Mouse (Mus musculus): ENCODE measurements around the gene Adgrl3.

Adgrl3 gene

GRCm38 (mm10) chr5:81584945-81585344 is 565.0 kb downstream of the Adgrl3 start:
- no peak for DNase-seq

DNA sequence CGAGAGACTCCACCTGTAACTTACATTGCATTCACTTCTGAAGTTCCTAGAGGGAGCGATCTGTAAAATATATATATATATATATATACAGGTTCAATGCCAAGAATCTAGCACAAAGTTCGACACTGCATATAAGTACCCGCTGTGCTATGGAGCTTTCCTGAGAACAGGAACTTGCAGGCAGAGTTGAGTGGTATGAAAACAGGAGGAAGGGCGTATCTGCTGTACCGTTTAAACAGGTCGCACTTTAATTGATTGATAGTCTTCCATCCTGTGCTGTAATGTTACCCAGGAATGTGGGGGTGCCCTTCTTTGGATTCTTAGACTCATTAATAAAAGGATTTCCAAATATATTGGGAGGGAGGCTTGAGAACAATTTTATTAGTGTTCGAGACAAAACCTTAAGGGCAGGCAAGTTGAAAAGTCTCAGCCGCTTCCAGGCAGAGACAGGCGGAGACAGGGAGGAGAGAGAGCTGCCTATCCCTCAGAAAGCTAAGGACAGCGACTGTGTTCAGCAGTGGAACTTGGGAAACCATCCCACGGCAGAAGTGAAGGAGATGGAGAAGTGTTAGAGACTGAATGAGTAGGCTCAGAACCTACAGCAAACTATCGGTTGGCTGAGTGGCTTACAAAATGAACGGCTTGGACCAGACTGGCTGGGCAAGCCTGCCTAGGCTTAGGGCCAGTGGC is 570.2 kb downstream of the Adgrl3 start:
- DNase-seq = no peak

GRCm38 (mm10) chr5:81591481-81591880 is 571.5 kb downstream of the Adgrl3 start:
- no peak for DNase-seq

DNA sequence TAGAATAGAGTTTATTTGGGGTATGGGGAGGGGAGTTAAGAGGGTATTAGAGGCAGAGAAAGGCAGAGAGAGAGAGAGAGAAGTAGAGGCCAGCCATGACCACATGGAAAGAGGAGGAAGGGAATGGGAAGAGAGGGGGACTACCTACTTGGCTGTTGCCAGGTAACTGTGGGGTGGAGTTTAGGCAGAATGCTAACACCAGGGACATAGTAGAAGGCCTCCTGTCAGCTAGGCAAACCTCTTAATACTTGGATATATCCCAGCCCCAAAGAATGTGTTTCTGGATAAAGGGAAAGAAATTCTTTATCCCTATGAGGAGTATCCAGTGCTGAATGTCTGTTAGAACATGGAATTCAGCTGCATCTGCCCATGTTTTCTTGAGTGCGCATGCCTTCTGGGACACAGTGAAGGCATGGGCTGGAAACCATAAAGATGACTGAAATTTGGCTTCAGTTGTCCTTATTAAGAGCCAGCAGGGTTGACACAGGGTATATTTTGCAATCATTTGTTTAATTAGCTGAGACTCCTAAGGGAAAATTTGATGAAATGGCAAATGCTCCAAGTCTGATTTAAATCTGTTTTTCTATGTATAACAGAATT is 573.6 kb downstream of the Adgrl3 start:
- no peak for DNase-seq

DNA sequence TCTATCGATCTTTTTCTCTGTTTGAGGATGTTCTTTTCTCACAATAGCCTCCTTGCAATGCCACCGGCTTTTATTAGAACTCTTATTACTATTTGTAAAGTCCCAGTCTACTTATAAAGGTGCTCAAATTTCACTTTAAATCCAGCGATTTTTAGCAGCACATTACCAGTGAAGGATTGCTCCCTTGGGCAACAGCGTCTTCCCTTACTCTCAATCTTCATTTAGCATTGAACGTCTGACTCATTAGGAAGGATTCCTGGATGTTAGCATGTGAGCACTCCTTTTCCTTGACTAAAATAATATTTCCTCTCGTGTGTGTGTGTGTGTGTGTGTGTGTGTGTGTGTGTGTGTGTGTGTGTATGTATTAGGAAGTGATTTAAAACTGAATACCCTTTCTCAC is 578.1 kb downstream of the Adgrl3 start:
- DNase-seq = no peak

DNA sequence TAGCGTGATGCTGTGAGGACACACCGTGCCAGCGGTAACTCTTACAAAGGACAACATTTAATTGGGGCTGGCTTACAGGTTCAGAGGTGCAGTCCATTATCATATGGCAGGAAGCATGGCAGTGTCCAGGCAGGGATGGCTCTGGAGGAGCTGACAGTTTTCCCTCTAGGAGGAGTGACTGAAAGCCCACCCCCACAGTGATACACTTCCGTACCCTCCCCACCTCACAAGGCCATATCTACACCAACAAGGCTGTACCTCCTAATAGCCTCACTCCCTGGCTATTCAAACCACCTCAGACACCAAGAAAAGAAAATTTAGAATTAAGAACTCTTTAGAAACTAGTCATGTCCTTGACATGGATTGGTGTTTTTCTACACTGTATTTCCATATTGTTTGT is 583.0 kb downstream of the Adgrl3 start:
- no peak for DNase-seq

- DNase-seq = no peak
Measured at GRCm38 (mm10) chr5:81605646-81606045, 585.7 kb downstream of the Adgrl3 start.

GRCm38 (mm10) chr5:81610223-81610622 is 590.3 kb downstream of the Adgrl3 start:
- no peak for DNase-seq

DNA sequence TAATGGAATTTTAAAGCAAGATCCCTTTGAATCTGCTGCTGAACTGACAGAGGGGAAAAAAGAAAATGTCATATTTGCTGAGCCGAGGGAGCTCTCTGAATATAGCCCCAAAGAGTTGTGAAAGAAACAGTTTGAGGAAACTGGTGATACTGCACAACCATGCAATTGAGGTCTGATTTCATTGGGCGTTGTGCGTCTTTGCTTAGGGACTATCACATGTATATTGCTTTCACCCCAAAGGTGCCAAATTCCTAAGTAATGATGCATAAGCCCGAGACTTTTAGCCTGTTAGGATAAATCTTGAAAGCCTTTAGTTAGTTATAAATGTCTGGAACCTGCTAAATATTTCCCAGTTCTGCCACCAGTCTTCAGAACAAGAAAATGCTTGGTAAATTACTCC is 594.7 kb downstream of the Adgrl3 start:
- DNase-seq = no peak

DNA sequence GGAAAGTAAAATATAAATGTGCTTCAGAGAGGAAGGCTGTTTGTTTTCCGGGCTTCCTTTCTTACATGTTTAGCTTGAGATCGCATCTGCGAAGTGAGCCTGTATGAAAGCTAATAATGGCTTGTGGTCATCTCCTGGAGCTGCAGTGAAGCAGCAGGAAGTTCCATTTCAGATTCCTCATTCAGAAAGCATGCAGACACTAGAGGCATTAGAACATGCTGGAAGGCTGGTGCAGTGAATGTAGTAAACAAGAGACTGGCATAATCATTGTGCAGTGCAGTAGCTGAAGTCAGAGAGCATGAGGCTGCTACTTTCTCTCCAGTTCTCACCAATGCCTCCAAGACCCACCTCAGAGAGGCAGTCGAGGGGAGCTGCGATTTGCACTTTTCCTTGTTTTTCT is 601.2 kb downstream of the Adgrl3 start:
- no peak for DNase-seq

DNA sequence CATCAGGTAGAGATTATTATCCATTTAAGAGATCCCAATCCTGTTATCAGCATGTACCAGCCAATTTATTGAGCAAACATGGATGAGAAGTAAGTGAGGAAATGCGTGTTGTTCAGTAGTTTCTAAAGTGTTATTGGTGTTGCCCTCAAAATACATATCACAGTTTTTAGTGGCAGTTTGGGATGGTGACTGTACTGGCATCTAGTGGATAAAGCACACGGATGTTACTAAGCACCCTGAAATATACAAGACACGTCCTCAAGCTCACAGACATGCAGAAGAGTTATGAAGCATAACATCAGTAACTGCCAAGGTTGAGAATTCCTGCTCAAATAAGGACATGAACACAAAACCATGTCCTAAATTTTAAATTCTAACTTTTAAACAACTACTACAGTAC is 601.8 kb downstream of the Adgrl3 start:
- DNase-seq = no peak

- DNase-seq = no peak
Measured at GRCm38 (mm10) chr5:81623846-81624245, 603.9 kb downstream of the Adgrl3 start.

DNA sequence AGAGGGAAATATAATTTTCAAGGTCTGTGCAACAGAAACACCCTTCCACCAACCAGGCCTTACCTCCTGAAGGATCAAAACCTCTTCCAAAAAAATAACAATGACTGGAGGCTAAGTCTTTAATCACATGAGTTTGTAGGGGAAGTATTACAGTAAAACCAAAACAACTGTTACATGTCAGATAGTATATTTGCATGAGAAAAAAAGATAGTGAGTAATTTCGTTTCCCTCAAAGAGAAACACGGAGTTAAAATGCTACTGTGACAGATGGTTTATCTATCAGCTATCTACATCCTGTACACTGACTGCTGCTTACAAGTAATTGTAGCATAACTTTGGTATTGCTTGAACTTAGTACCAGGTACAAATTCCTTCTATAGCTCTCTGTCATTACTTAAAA is 616.2 kb downstream of the Adgrl3 start:
- no peak for DNase-seq

GRCm38 (mm10) chr5:81638422-81638821 is 618.5 kb downstream of the Adgrl3 start:
- DNase-seq = no peak

- DNase-seq = no peak
Measured at GRCm38 (mm10) chr5:81640118-81640517, 620.2 kb downstream of the Adgrl3 start.

DNA sequence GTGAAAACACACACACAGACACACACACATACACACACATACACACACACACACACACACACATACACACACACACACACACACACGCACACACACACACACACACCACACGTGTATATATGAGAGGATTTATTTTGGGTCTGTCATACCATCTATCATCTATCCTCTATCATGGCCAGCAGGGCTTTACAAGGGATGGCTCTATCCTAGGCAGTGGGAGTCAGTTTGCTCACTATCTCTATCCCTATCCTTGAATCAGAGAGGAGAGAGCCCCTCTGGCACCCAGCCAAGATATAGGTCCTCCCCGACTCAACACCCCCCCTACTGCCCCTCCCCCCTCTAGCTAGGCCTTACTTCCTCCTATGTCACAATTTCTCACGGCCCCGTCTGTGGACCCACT is 625.6 kb downstream of the Adgrl3 start:
- peak; percentile 3 for DNase-seq

DNA sequence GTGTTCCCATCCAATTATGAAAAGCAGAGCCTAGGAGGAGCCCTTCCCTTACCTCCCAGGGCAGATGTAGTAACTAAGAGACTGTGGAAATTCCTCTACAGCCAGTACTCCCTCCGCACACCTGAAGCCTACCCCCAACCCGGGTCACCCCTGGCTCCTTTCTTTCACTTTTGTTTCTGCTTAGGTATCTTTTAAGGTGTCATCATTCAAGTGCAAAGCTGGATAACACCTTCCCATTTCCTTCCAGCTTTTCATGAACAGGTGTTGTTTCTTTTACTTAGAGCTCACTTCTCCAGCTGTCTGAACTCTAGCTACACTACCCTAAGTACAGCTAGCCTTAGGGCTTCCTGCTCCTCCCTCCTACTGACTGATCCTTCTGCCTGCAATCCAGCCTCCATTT is 634.0 kb downstream of the Adgrl3 start:
- no peak for DNase-seq

DNA sequence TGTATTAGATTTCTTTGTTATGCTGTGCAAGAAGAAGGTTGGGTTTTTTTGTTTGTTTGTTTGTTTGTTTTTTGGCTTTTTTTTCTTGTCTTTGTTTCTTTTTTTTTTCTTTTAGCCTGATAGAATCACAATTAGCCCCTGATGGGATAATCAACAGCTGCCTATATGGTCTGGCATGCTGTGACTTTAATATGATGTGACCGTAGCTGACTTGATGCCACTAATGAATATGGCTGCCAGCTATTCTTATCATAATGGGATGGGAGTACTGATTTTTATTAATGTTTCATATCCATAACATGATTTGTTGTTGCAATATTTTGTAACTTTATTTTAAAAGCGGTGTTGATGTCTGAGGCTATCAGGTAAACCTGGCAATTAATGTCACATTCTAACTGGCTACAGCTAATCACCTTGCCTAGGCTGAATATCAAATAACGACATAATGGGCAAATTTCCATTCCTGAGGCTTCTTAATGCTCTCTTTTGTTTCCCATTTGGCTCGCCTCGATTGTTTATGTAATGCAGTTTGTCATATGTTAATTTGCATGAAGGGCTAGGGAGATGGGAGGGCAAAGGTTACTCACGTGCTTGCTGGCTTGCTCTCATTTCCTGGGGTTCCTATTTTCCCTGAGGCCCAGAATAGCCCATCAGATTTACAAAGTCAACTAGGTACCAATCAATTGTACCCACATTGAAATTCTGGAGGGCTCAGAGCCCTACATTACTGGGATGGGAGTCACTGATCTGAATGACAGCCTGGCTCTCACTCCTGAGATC is 641.9 kb downstream of the Adgrl3 start:
- no peak for DNase-seq

GRCm38 (mm10) chr5:81671025-81671424 is 651.1 kb downstream of the Adgrl3 start:
- DNase-seq = no peak

DNA sequence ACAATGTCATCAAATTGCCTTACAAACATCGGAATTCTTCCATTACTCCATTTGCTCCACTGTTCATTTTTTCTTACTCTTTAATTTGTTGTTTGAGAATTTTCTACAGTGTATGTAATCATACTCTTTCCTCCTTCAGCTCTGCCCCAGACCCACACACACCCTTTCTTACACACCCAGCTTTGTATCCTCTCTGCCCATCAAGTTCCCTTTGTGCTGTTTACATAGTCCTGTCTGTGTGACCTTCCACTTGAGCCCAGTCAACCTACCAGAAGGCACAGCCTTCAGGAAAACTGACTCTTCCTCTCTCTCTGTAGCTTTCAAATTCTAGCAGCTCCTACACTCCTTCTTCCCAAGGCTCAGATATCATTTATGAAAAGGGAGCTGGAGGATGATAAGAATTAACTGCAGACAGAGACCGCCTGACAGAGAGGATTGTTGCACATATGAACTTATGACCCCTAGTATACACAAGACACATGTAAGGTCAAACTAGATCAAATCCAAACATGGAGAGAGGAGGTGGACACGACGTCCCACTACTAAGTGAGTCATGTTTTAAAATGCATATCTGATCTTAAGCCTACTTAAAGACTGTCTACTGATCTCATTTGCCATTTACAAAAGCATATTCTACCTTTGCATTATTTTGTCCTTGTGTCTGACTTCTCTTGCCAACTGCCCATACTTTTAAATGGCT is 654.5 kb downstream of the Adgrl3 start:
- no peak for DNase-seq

- no peak for DNase-seq
Measured at GRCm38 (mm10) chr5:81674975-81675371, 655.0 kb downstream of the Adgrl3 start.

- DNase-seq = peak; percentile 8
Measured at GRCm38 (mm10) chr5:81676896-81677295, 657.0 kb downstream of the Adgrl3 start.

- no peak for DNase-seq
Measured at GRCm38 (mm10) chr5:81686206-81686605, 666.3 kb downstream of the Adgrl3 start.

DNA sequence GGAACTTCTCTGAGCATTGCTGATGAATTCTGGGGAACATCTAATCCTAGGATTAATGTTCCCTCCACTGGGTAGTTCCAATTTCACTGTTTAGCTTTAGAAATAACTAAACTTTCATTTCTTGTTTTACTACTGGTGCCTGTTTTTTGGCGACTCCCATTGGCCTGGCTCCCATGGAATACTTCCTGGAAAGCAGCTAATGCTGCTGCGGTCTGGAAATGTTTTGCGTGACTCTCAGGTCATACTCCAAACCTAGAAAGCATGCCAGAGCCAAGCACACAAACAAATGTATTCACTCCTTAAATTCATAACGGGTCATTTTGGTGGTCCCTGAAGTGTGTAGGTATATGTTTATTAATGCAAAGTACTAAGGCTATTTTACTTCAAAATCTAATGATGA is 666.9 kb downstream of the Adgrl3 start:
- DNase-seq = no peak
